Mouse (Mus musculus): ENCODE results near the gene Plcb4. TPM values are rescaled to one million over a fixed set of nuclear protein-coding genes. Genes with fewer than 3 reads are reported as not detected.

Plcb4 gene
- polyA plus RNA-seq, 1 experiment from 2014 or later: 16.4 TPM

- H3K4me3 ChIP-seq (ENCODE audit: low read length): no peak overlapping the region
- no peaks in the 10 kb centered on the region for H3K4me1 ChIP-seq (replicated peaks; ENCODE audit: control insufficient read depth, insufficient read depth, low read length)
Measured at GRCm38 (mm10) chr2:135775026-135775425, 116.2 kb downstream of the Plcb4 start.

GRCm38 (mm10) chr2:135776131-135776775 lies 117.4 kb downstream of the Plcb4 start:
- H3K4me3 ChIP-seq (ENCODE audit: low read length): no peak overlapping the region
- H3K36me3 ChIP-seq (ENCODE audit: control insufficient read depth, insufficient read depth, low read length): no peaks in the 10 kb centered on the region
- H3K4me1 ChIP-seq (replicated peaks; ENCODE audit: control insufficient read depth, insufficient read depth, low read length): no peaks in the 10 kb centered on the region
- no peak for ATAC-seq (ENCODE audit: low read depth)
- H3K9ac ChIP-seq (ENCODE audit: low read length): no peak overlapping the region
- no peak overlapping the region for H3K4me2 ChIP-seq (ENCODE audit: low read depth, low read length)
- 87% methylated on average over 4 of the region's 4 CpGs for WGBS
- H3K27me3 ChIP-seq (ENCODE audit: control insufficient read depth, insufficient read depth, low read depth, low read length): no peaks in the 10 kb centered on the region
- no peaks in the 10 kb centered on the region for H3K9me3 ChIP-seq (ENCODE audit: control insufficient read depth, low read length)
- H3K27ac ChIP-seq (ENCODE audit: low read length): no peak overlapping the region

More at GRCm38 (mm10) chr2:135775026-135775425, 116.2 kb downstream of the Plcb4 start:
- Histone ChIP-seq H3K9me3 (ENCODE audit: control insufficient read depth, low read length) (no peaks in the 10 kb centered on the region), H3K4me2 (ENCODE audit: low read depth, low read length) (no peak overlapping the region), H3K27me3 (ENCODE audit: control insufficient read depth, insufficient read depth, low read depth, low read length) (no peaks in the 10 kb centered on the region), H3K27ac (ENCODE audit: low read length) (no peak overlapping the region), H3K36me3 (ENCODE audit: control insufficient read depth, insufficient read depth, low read length) (no peaks in the 10 kb centered on the region), H3K9ac (ENCODE audit: low read length) (no peak overlapping the region)
- 46% methylated on average over 4 of the region's 4 CpGs for WGBS
- no peak for ATAC-seq (ENCODE audit: low read depth)

GRCm38 (mm10) chr2:135781391-135781790 lies 122.6 kb downstream of the Plcb4 start:
- Histone ChIP-seq H3K4me3 (ENCODE audit: low read length) (no peak overlapping the region), H3K9me3 (ENCODE audit: control insufficient read depth, low read length) (no peaks in the 10 kb centered on the region), H3K36me3 (ENCODE audit: control insufficient read depth, insufficient read depth, low read length) (no peaks in the 10 kb centered on the region), H3K4me1 (replicated peaks; ENCODE audit: control insufficient read depth, insufficient read depth, low read length) (no peaks in the 10 kb centered on the region), H3K4me2 (ENCODE audit: low read depth, low read length) (no peak overlapping the region), H3K27me3 (ENCODE audit: control insufficient read depth, insufficient read depth, low read depth, low read length) (no peaks in the 10 kb centered on the region), H3K27ac (ENCODE audit: low read length) (no peak overlapping the region), H3K9ac (ENCODE audit: low read length) (no peak overlapping the region)
- 68% methylated on average over 6 of the region's 6 CpGs for WGBS
- ATAC-seq (ENCODE audit: low read depth): no peak

GRCm38 (mm10) chr2:135787415-135787814 lies 128.6 kb downstream of the Plcb4 start:
- Histone ChIP-seq H3K27me3 (ENCODE audit: control insufficient read depth, insufficient read depth, low read depth, low read length) (no peaks in the 10 kb centered on the region), H3K36me3 (ENCODE audit: control insufficient read depth, insufficient read depth, low read length) (no peaks in the 10 kb centered on the region), H3K4me3 (ENCODE audit: low read length) (no peak overlapping the region), H3K9ac (ENCODE audit: low read length) (no peak overlapping the region), H3K9me3 (ENCODE audit: control insufficient read depth, low read length) (no peaks in the 10 kb centered on the region), H3K4me2 (ENCODE audit: low read depth, low read length) (no peak overlapping the region), H3K4me1 (replicated peaks; ENCODE audit: control insufficient read depth, insufficient read depth, low read length) (no peaks in the 10 kb centered on the region), H3K27ac (ENCODE audit: low read length) (no peak overlapping the region)
- ATAC-seq (ENCODE audit: low read depth): no peak
- WGBS: 89% methylated on average over 6 of the region's 6 CpGs

GRCm38 (mm10) chr2:135792907-135793306 lies 134.1 kb downstream of the Plcb4 start:
- Histone ChIP-seq H3K9me3 (ENCODE audit: control insufficient read depth, low read length) (no peaks in the 10 kb centered on the region), H3K4me3 (ENCODE audit: low read length) (no peak overlapping the region), H3K9ac (ENCODE audit: low read length) (no peak overlapping the region), H3K27me3 (ENCODE audit: control insufficient read depth, insufficient read depth, low read depth, low read length) (no peaks in the 10 kb centered on the region), H3K4me1 (replicated peaks; ENCODE audit: control insufficient read depth, insufficient read depth, low read length) (no peaks in the 10 kb centered on the region), H3K4me2 (ENCODE audit: low read depth, low read length) (no peak overlapping the region), H3K36me3 (ENCODE audit: control insufficient read depth, insufficient read depth, low read length) (no peaks in the 10 kb centered on the region), H3K27ac (ENCODE audit: low read length) (no peak overlapping the region)
- 82% methylated on average over 4 of the region's 4 CpGs for WGBS
- ATAC-seq (ENCODE audit: low read depth): no peak

- 69% methylated on average over 5 of the region's 5 CpGs for WGBS
- ATAC-seq (ENCODE audit: low read depth): no peak
- Histone ChIP-seq H3K27ac (ENCODE audit: low read length) (no peak overlapping the region), H3K4me2 (ENCODE audit: low read depth, low read length) (no peak overlapping the region), H3K36me3 (ENCODE audit: control insufficient read depth, insufficient read depth, low read length) (no peaks in the 10 kb centered on the region), H3K27me3 (ENCODE audit: control insufficient read depth, insufficient read depth, low read depth, low read length) (no peaks in the 10 kb centered on the region), H3K9ac (ENCODE audit: low read length) (no peak overlapping the region), H3K9me3 (ENCODE audit: control insufficient read depth, low read length) (no peaks in the 10 kb centered on the region), H3K4me1 (replicated peaks; ENCODE audit: control insufficient read depth, insufficient read depth, low read length) (no peaks in the 10 kb centered on the region), H3K4me3 (ENCODE audit: low read length) (no peak overlapping the region)
Measured at GRCm38 (mm10) chr2:135796684-135797083, 137.9 kb downstream of the Plcb4 start.

GRCm38 (mm10) chr2:135797677-135798546 lies 139.1 kb downstream of the Plcb4 start:
- 51% methylated on average over 5 of the region's 5 CpGs for WGBS

GRCm38 (mm10) chr2:135799149-135799770 lies 140.4 kb downstream of the Plcb4 start:
- Histone ChIP-seq H3K36me3 (ENCODE audit: control insufficient read depth, insufficient read depth, low read length) (no peaks in the 10 kb centered on the region), H3K4me1 (replicated peaks; ENCODE audit: control insufficient read depth, insufficient read depth, low read length) (no peaks in the 10 kb centered on the region), H3K9ac (ENCODE audit: low read length) (no peak overlapping the region), H3K27me3 (ENCODE audit: control insufficient read depth, insufficient read depth, low read depth, low read length) (no peaks in the 10 kb centered on the region), H3K9me3 (ENCODE audit: control insufficient read depth, low read length) (no peaks in the 10 kb centered on the region), H3K27ac (ENCODE audit: low read length) (no peak overlapping the region), H3K4me3 (ENCODE audit: low read length) (no peak overlapping the region), H3K4me2 (ENCODE audit: low read depth, low read length) (no peak overlapping the region)
- 80% methylated on average over 10 of the region's 10 CpGs for WGBS
- ATAC-seq (ENCODE audit: low read depth): no peak

More at GRCm38 (mm10) chr2:135797677-135798546, 139.1 kb downstream of the Plcb4 start:
- H3K27me3 ChIP-seq (ENCODE audit: control insufficient read depth, insufficient read depth, low read depth, low read length): no peaks in the 10 kb centered on the region
- H3K27ac ChIP-seq (ENCODE audit: low read length): 0 out of 2 replicates have a peak overlapping the region, but pooled peaks have one; percentile 47
- no peak; the same call in 1 of the 2 replicates for ATAC-seq (ENCODE audit: low read depth)
- H3K4me1 ChIP-seq (replicated peaks; ENCODE audit: control insufficient read depth, insufficient read depth, low read length): no peaks in the 10 kb centered on the region
- no peak overlapping the region for H3K4me3 ChIP-seq (ENCODE audit: low read length)
- H3K9ac ChIP-seq (ENCODE audit: low read length): no peak overlapping the region
- H3K36me3 ChIP-seq (ENCODE audit: control insufficient read depth, insufficient read depth, low read length): no peaks in the 10 kb centered on the region
- no peaks in the 10 kb centered on the region for H3K9me3 ChIP-seq (ENCODE audit: control insufficient read depth, low read length)
- no peak overlapping the region for H3K4me2 ChIP-seq (ENCODE audit: low read depth, low read length)

GRCm38 (mm10) chr2:135800385-135800784 lies 141.6 kb downstream of the Plcb4 start:
- 67% methylated on average over 6 of the region's 6 CpGs for WGBS
- Histone ChIP-seq H3K9ac (ENCODE audit: low read length) (no peak overlapping the region), H3K36me3 (ENCODE audit: control insufficient read depth, insufficient read depth, low read length) (no peaks in the 10 kb centered on the region), H3K4me1 (replicated peaks; ENCODE audit: control insufficient read depth, insufficient read depth, low read length) (no peaks in the 10 kb centered on the region), H3K4me3 (ENCODE audit: low read length) (no peak overlapping the region), H3K4me2 (ENCODE audit: low read depth, low read length) (no peak overlapping the region), H3K27ac (ENCODE audit: low read length) (no peak overlapping the region), H3K9me3 (ENCODE audit: control insufficient read depth, low read length) (no peaks in the 10 kb centered on the region), H3K27me3 (ENCODE audit: control insufficient read depth, insufficient read depth, low read depth, low read length) (no peaks in the 10 kb centered on the region)
- no peak for ATAC-seq (ENCODE audit: low read depth)
